In genomic region chr6:8512416-8512815, GRCm38 (mm10) we compare ENCODE assay signal across 8 mouse cellular contexts. TPM values are rescaled to one million over a fixed set of nuclear protein-coding genes. Genes with fewer than 3 reads are reported as not detected.
DNase-seq lines count a peak whose midpoint lies in the region; ATAC-seq and TF ChIP-seq lines count a peak whose summit lies in the region.

No protein-coding gene starts in this region.

- peaks cover 27% of the 10 kb centered on the region for H3K79me2 ChIP-seq in MEL (ENCODE audit: control insufficient read depth, insufficient read depth, low read length, poor library complexity)

- TF ChIP-seq CTCF in MEL (IDR thresholded peaks at IDR 0.05 in 2 of 3, conservative IDR thresholded peaks at IDR 0.05 in 1 of 3; ENCODE audit: control insufficient read depth in 1 of 3, insufficient read depth in 1 of 3, low read depth in 2 of 3, low read length in 3 of 3, poor library complexity in 1 of 3, severe bottlenecking in 1 of 3): no peak

- TF ChIP-seq RAD21 in MEL (IDR thresholded peaks at IDR 0.05; ENCODE audit: low read depth, low read length): no peak

- TF ChIP-seq EP300 in MEL (IDR thresholded peaks at IDR 0.05; ENCODE audit: low read depth in 1 of 2, low read length in 2 of 2): no peak

- DNase-seq in heart, adult 18-20 months: no peak
- no peak for DNase-seq in MEL (ENCODE audit: low read depth, low spot score)
- peak; percentile 61 for DNase-seq in forebrain, embryonic 14.5 days (ENCODE audit: low spot score)
- peak; percentile 59 for DNase-seq in thymus, postnatal 4 days
- no peak for DNase-seq in right cerebral cortex, postnatal 36 days (ENCODE audit: low spot score in 2 of 2)
- DNase-seq in layer of hippocampus, adult 9-11 months: no peak

- 29% methylated on average over 8 of the region's 8 CpGs for WGBS in heart, embryonic 13.5 days
- 6% methylated on average over 8 of the region's 8 CpGs for WGBS in forebrain, embryonic 14.5 days
- 5% methylated on average over 8 of the region's 8 CpGs for WGBS in midbrain, embryonic 15.5 days

- no peak for ATAC-seq in heart, embryonic 13.5 days (ENCODE audit: extremely low read depth, insufficient number of reproducible peaks, low FRiP score, low TSS enrichment)
- no peak for ATAC-seq in forebrain, embryonic 14.5 days
- ATAC-seq in midbrain, embryonic 15.5 days (replicated peaks): no peak

- peak overlapping the region; percentile 92 for H3K9ac ChIP-seq in heart, embryonic 13.5 days
- H3K9ac ChIP-seq in MEL (ENCODE audit: control insufficient read depth, low read depth, low read length, poor library complexity, severe bottlenecking): no peak overlapping the region
- H3K9ac ChIP-seq in forebrain, embryonic 14.5 days (ENCODE audit: low read length): peak overlapping the region; percentile 97
- peak overlapping the region; percentile 92 for H3K9ac ChIP-seq in midbrain, embryonic 15.5 days

- H3K4me1 ChIP-seq in heart, embryonic 13.5 days: peaks cover 35% of the 10 kb centered on the region
- peaks cover 6 to 12% of the 10 kb centered on the region in 2 experiments for H3K4me1 ChIP-seq in MEL (ENCODE audit: control insufficient read depth in 1 of 2, insufficient read depth in 2 of 2, low read length in 2 of 2)
- peaks cover 16% of the 10 kb centered on the region for H3K4me1 ChIP-seq in forebrain, embryonic 14.5 days (ENCODE audit: control insufficient read depth, insufficient read depth, low read length)
- peaks cover 31% of the 10 kb centered on the region for H3K4me1 ChIP-seq in midbrain, embryonic 15.5 days

- peak overlapping the region; percentile 83 for H3K4me3 ChIP-seq in heart, embryonic 13.5 days
- peak overlapping the region in 1 of 2 experiments; percentile 20; a peak in 1 of 4 replicates for H3K4me3 ChIP-seq in MEL (ENCODE audit: control insufficient read depth in 1 of 2, insufficient read depth in 1 of 2, low read depth in 2 of 2, low read length in 2 of 2)
- H3K4me3 ChIP-seq in forebrain, embryonic 14.5 days (ENCODE audit: low read depth, low read length): peak overlapping the region; percentile 91
- peak overlapping the region; percentile 91 for H3K4me3 ChIP-seq in midbrain, embryonic 15.5 days

- TF ChIP-seq POLR2A in MEL (IDR thresholded peaks at IDR 0.05; ENCODE audit: control insufficient read depth in 1 of 2, insufficient read depth in 1 of 2, low read depth in 1 of 2, low read length in 2 of 2, poor library complexity in 1 of 2): no peak

- no peak overlapping the region for H3K27ac ChIP-seq in heart, embryonic 13.5 days (replicated peaks)
- no peak overlapping the region for H3K27ac ChIP-seq in MEL (ENCODE audit: control insufficient read depth, low read depth, low read length)
- no peak overlapping the region; the same call in 1 of the 2 replicates for H3K27ac ChIP-seq in forebrain, embryonic 14.5 days (ENCODE audit: low read depth, low read length)
- peak overlapping the region; percentile 51 for H3K27ac ChIP-seq in midbrain, embryonic 15.5 days

- H3K36me3 ChIP-seq in heart, embryonic 13.5 days: no peaks in the 10 kb centered on the region
- peaks cover 0 to 24% of the 10 kb centered on the region in 2 experiments; a peak in 2 of 4 replicates for H3K36me3 ChIP-seq in MEL (ENCODE audit: control insufficient read depth in 1 of 2, insufficient read depth in 2 of 2, low read length in 2 of 2)
- H3K36me3 ChIP-seq in forebrain, embryonic 14.5 days (ENCODE audit: control insufficient read depth, insufficient read depth, low read length): no peaks in the 10 kb centered on the region
- no peaks in the 10 kb centered on the region for H3K36me3 ChIP-seq in midbrain, embryonic 15.5 days (replicated peaks)

- no peaks in the 10 kb centered on the region for H3K27me3 ChIP-seq in heart, embryonic 13.5 days (replicated peaks)
- H3K27me3 ChIP-seq in MEL (ENCODE audit: control insufficient read depth in 1 of 2, insufficient read depth in 2 of 2, low read length in 2 of 2): no peaks in the 10 kb centered on the region
- H3K27me3 ChIP-seq in forebrain, embryonic 14.5 days (replicated peaks; ENCODE audit: control insufficient read depth, insufficient read depth, low read length): no peaks in the 10 kb centered on the region
- H3K27me3 ChIP-seq in midbrain, embryonic 15.5 days (replicated peaks): no peaks in the 10 kb centered on the region

- H3K9me3 ChIP-seq in heart, embryonic 13.5 days: no peaks in the 10 kb centered on the region
- H3K9me3 ChIP-seq in MEL (replicated peaks; ENCODE audit: insufficient read depth, low read length): no peaks in the 10 kb centered on the region
- H3K9me3 ChIP-seq in forebrain, embryonic 14.5 days (replicated peaks; ENCODE audit: control insufficient read depth, low read length): no peaks in the 10 kb centered on the region
- no peaks in the 10 kb centered on the region for H3K9me3 ChIP-seq in midbrain, embryonic 15.5 days

- H3K4me2 ChIP-seq in heart, embryonic 13.5 days: peak overlapping the region; percentile 70
- H3K4me2 ChIP-seq in forebrain, embryonic 14.5 days (ENCODE audit: low read length): peak overlapping the region; percentile 64
- peak overlapping the region; percentile 80 for H3K4me2 ChIP-seq in midbrain, embryonic 15.5 days

TF ChIP-seq in MEL, 35 proteins besides CTCF, POLR2A, EP300 and RAD21:
- 0 out of 2 replicates have a peak, but pooled peaks have one; percentile 6 for TF ChIP-seq ETS1 (IDR thresholded peaks at IDR 0.05; ENCODE audit: low read depth, low read length)
- 0 out of 2 replicates have a peak, but pooled peaks have one; percentile 9 for TF ChIP-seq NELFE (IDR thresholded peaks at IDR 0.05; ENCODE audit: low read depth, low read length)
- no peak for TF ChIP-seq MAZ (IDR thresholded peaks at IDR 0.05; ENCODE audit: low read depth, low read length)
TF ChIP-seq in MEL: peak in this region for 2.

RNA-seq across cellular contexts. Expression of gene Glcci1, which starts 3.0 kb away (rescaled TPM):
- 4.7 and 4.9 TPM in 2 replicates for polyA plus RNA-seq in heart, embryonic 13.5 days (2015; fragmentation: Nextera tagmentation; extraction: Ambion mirVana)
- 10 to 100 TPM in 1 of 2 experiments, 1 to 10 TPM in 1; 8.4 to 10.1 TPM for total RNA-seq in heart, adult 18-20 months (2021)
- 1.8 and 2.1 TPM in 2 replicates for total RNA-seq in MEL (2012; rRNA removed)
- polyA plus RNA-seq in MEL (2012; ENCODE audit: insufficient read depth in 1 of 2, insufficient read length in 2 of 2, low read depth in 1 of 2, low replicate concordance in 2 of 2, missing spikeins in 1 of 2): 10 to 100 TPM in 1 of 2 experiments, 1 to 10 TPM in 1; 7.9 to 31.1 TPM
- 10.6 and 10.9 TPM in 2 replicates for polyA plus RNA-seq in forebrain, embryonic 14.5 days (2014; fragmentation: Nextera tagmentation; extraction: Ambion mirVana)
- polyA plus RNA-seq in midbrain, embryonic 15.5 days (2015; fragmentation: Nextera tagmentation; extraction: Ambion mirVana): 7.6 and 8.6 TPM in 2 replicates

Comparison
In these comparisons a context has a peak if more than half of its experiments do, and no peak if none do; other contexts are left out.
1. DNase-seq: peak in forebrain, embryonic 14.5 days (single experiment) and thymus, postnatal 4 days (single experiment); none in heart, adult 18-20 months (0 of 2), MEL (single experiment), right cerebral cortex, postnatal 36 days (0 of 2) and layer of hippocampus, adult 9-11 months (single experiment).
2. Peak in every context shown above with its lines, with median percentiles within 50 percentile points of each other: H3K4me2 ChIP-seq.